Mouse (Mus musculus) embryonic fibroblast, embryonic 13.5 days (primary cell): ENCODE data around the gene Ube2u.
"Not testable (repeated sequence)": the region's sequence is repeated elsewhere in the genome, so short reads cannot be mapped to it uniquely, and the experiment has no call there.

Experiments used
- CTCF ChIP-seq: IDR thresholded peaks from 2 replicates; pipeline ENCODE4 v1.5.1; 2011; ENCODE audit warnings: mild to moderate bottlenecking, control low read depth, low read length, moderate library complexity, borderline replicate concordance; ENCODE audit not compliant: insufficient read depth
- POLR2A ChIP-seq: IDR thresholded peaks from 2 replicates; pipeline ENCODE4 v1.6.1; 2011; ENCODE audit warnings: low read depth, mild to moderate bottlenecking, control low read depth, low read length, moderate library complexity

DNA sequence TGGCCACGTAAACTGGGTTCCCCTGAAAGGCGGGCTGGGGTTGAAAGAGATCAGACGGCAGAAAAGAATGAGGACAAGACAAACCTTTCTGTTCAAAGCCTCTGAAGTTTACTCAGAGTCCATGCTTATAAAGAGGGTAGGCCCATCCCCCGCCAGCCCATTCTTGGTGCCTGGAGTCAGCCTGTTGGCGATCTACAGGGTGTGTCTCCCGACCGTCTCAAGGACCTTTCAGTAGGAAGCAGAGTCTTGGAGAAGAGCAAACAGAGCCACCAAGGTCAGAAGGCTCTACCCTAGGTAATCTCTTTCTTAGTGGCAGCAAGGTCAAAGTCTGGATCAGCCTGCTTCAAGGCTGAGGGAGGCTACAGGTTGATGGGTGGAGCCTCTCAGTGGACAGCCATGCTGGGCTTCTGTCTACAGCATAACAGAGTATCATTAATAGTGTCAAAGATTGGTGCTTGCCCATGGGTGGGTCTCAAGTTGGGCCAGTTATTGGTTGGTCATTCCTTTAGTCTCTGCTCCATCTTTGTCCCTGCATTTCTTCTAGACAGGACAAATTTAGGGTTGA lies 20.5 kb downstream of the Ube2u start:
- TF ChIP-seq POLR2A, CTCF: not testable (repeated sequence)
